Mouse (Mus musculus) thymus, postnatal 10 days (tissue): ENCODE measurements around the gene Prune1.

Experiments used
- DNase-seq, 2 experiments: peaks; one replicate each; pipeline ENCODE4 v3.0.0; 2021; ENCODE audit warnings: low spot score in 2 of 2

Prune1 gene

DNA sequence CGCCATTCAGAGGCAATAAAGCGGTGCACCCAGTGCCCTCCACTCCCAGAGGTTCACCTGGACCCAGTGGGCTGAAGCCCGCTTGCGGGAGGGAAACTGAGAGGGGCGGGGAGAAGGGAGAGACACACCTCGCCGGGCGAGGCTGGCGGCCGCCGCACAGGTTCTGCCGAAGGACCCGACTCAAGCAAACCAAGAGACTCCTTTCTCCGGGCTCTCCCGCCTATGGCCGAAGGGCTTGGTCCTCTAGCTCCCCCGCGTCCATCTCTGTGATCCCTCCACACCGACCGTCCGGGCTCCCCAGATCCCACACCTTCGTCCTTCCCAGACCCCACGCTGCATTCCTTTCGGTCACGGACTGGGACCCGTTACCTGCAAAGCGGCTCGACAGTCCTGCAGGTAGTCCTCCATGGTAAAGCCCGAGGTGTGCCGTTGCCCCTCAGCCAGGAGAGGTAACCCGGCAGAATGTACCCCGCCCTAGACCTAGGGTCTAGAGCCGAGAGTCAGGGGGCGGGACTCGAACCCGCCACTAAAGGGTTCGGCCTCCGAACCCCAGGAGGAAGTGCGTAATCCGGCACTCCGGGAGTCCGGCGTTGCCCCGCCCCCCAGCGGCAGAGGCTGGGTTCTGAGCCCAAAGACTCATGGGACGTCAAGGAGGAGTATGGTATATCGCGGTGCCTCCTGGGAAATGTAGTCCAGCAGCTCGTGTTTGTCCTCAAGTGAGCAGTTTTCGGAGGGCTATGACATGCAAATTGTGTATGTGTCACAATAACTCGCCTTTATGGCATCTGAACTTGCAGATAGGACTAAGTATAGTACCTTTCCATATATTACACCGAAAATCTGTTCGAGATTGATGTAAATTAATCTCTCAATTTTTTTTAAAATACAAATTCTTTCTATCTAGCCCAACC, at the start of gene Prune1, which contains the start of gene Mindy1:
Gene Prune1 (minus strand): TSS at position 861 of the 911 bp plus-strand sequence.
Gene Mindy1 (plus strand): TSS at position 130 of the 911 bp plus-strand sequence.
- peak; percentile 99 for DNase-seq

DNA sequence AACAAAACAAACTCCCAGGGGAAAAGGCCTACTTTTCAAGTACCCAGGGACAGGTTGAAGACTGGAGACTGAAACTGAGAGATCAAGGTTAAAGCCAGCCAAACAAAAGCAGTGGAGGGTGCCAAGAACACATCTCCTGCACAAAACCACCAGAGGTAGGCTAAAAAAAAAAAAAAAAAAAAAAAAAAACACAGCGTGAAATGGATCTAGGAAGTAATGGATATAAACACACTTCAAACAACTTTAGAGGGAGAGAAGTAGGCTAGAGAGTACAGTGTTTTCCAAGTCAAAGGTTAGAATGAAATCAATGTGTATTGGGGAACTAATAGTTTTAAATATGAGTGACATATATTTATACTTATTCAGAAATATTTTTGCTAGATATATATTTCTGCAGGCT, 49.7 kb upstream of the Prune1 start:
- no peak for DNase-seq

DNA sequence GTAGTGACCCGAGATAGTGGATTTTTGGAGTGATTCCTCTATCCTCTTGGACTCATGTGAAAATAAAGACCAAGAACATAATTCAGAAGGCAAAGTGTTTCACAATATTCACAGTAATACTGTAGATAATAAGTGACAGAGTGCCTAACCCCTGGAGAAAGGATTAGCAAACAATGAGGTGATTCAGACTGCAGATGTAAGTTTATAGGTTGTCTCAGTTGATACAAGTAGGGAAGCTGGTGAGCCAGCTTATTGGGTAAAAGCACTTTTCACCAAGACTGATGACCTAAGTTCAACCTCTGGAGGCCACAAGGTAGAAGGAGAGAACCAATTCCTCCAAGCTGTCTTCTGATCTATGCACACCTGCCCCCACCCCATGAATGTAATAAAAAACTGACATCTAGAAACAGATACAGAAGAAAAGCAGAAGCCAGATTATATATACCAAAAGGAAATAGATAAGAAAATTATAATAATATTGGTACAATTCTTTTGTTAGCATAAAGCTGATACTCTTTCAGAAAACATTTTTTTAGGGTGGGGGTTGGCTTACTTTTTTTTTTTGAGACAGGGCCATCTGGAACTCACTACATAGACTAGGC, 47.0 kb upstream of the Prune1 start:
- no peak for DNase-seq

DNA sequence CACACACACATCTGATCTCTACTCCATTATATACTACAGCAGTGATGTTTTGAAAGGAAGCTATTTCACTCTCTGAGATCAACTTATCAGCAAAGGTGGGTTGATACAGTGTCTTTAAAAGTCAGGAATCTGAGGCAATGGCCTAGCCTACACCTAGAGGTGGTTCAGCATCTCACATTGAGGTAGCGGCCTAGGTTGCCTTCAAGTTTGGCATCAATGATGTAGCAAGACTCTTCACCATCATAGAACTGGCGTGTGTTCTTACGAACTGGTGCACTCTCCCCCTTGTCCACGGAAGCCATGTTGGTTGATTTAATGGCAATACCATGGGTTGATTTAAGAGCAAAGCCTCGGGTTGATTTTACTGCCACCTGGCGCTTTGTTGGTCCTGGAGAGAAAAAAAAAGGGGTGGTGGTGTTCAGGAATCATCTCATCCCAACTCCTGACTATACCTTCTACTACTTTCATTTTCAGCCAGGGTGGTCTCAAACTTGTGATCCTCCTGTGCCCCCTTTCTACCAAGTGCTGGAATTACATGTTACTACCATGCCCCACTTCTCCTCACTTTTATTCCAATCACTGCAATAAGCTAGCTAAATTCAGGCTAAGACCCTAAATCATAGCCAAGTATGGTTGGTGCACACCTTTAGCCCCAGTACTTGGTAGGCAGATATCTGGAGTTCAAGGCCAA, 42.7 kb upstream of the Prune1 start:
- no peak for DNase-seq

DNA sequence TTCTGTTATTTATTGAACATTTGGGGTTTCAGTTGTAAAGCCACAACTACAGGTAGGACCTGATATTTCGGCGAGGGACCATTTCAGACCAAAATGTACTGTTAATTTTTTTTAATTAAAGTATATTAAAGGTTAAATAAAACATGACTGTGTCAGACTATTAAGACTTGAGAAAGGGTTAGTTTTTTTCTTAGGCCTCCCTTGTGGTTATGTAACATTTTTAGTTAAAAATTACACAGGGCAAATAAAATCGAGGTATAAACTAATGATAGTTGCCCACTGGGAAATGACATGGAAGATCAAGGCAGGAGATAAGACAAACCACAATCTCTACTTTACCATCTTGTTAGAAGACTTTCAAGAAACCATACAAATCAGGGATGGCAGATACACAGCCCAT, 41.6 kb upstream of the Prune1 start:
- DNase-seq = no peak

DNA sequence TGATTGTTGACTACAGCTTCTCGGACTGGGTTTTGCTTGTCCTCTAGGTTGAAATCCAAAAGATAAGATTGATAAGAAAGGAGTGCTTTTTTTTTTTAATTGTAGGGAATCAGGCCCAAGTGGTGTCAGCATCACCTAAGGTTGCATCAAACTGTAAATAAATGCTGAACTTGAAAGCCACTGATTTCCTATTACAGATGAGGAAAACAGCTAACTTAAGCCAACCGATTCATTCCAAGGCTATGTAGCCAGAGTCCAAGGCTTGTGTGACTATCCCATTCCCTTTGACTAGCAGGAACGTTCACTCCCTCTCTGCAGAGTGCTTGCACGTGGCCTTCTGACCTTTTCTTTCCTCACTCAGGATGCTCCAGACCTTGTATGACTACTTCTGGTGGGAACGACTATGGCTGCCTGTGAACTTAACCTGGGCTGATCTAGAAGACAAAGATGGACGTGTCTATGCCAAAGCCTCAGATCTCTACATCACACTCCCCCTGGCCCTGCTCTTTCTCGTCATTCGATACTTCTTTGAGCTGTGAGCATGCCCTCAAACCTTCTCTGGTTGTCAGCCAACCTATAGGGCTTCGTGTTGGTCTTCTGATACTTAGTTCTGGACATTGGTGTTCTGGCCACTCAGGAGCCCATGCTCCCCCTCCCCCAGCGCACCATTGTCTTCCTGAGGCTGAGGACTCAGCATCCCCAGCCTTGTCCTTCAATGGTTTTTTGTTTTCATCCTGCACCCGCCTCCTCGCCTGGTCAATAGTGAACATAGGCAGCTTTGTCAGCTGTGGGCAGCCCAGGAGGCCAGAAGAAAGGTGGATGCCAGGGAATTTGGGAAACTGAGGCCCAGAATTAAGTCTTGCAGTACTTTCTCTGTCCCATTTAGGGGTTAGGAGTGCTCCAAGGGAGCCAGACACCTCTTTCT, 38.1 kb upstream of the Prune1 start:
- DNase-seq = no peak

DNA sequence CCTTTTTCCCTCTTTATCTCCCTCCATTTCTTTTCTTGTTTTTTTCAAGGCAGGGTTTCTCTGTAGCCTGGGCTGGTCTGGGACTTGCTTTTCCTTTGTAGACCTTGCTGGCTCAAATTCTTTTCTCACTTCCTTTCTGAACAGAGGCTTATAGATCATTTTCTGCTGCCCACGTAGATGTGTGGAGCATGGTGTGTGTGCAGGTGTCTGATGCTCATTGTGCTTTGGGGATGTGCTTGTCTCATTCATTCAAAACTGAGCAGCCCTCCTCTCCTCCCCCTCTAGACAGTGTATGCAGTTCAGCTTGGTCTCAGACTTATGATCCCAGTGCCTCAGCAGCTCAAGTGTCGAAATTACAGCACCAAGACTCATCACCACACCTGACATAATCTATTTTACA, 37.2 kb upstream of the Prune1 start:
- DNase-seq = no peak

DNA sequence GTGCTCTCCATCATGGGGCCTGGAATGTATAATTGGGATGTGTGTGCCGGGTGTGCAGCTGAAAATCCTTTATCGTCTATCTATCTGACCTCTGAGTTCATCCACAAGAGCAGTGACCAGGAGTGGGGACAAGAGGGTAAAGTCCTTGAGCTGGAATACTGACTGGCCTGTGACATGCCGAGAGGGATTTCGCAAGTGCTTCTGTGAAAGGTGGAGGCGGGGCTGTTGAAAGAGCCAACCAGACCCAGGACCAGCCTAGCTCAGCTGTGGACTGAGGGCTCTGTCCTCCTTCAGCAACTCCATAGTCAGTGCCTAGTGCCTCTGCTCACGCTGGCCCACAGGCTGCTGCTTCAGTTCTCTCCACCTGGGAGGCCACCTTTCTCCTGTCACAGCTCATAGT, 36.7 kb upstream of the Prune1 start:
- no peak for DNase-seq

DNA sequence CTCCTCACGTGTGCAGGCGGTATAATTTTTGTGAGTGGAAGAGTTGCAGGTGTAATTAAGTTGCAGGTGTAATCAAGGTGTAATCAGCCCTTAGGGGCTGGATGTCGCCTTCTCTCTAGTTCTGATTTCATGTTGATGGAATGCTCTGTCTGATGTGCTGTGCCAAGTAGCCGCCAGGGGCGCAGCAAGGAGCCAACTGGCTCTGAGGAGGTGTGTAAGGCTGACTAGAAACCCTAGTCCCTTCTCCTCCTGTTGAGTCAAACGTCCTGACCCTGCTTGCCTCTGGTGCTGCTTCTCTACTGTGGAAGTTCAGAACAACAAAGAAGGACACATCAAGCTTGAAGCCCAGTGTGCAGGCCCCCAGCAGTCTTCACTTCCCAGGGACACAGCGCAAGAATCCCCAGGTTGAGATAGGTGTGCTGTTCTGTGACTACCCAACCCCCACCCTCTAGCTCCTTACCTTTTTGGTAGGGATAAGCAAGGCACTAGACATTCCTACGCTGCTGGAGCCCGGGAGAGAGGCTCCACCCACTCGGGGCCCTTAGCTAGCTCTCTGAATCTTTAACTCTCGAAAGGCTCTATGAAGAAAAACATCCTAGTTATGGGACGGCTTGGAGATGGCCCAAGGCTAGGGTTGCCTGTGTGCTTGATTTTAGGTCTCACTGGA, 35.7 kb upstream of the Prune1 start:
- peak; percentile 31 to 63 for DNase-seq

DNA sequence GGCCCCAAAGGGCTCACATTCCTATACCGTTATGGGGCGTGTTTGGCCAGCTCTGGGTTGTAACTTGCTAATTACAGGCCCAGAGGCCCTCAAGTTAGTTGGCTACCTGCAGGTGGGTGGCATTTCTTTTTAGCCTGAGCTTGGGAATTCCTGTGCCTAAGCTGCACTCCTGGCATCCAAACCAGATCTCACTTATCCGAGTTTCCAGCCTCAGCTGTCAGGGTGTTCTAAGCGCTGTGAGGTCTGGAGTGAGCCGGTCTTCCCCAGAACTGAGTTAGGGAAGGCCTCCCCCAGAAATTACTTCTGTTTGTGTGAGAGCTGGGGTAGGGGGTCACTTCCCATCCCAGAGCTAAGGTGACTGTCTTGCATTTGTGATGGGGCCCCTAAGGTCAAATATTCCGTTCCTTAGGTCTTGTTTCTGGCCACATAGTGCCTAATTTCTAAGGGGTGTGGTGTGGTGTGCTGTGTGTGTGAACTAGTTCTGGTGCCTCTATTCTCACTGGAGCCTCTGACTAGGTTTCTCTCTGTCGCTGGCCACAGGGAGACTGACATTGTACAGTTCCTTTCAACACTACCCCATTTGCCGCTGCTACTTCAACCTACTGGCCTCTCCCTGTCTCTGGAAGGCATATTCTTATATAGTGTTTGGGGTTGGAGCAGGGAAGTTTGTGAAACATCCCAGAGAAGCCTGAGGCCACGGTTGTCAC, 34.1 kb upstream of the Prune1 start:
- no peak for DNase-seq

DNA sequence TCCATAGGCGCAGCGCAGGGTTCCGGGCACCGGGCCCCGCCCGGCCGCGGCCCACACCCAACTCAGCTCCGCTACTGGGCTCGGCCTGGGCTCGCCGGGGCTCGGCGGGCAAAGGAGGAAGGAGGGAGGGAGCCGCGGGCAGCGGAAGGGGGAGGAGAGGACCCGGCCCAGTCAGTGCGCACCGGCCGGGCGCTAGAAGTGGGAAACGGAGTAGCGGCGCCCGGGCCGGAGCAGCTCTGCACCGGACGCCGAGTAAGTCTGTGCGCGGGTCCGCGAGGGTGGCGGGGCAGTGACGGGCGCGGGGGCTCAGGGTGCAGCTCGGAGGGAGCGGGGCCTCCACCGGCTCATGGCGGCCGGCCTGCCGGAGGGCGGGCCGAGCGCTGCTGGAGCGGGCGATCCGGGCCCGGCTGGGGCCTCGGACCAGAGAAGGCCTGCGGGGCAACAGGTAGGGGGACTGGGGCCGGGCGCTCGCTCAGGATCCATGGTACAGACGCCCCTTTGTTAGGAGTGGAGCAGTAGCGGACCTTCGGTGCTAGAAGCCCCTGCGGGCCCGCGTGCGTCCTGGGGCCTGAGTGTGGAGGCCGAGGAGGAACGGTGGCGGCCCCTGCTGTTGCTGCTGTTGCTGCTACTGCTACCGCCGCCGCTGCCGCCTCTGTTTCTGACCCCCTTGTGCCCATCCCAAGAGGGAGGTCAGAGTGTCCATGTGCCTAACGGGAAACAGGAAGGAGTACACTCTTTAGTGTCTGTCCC, 33.4 kb upstream of the Prune1 start:
- peak; percentile 86 to 88 for DNase-seq

DNA sequence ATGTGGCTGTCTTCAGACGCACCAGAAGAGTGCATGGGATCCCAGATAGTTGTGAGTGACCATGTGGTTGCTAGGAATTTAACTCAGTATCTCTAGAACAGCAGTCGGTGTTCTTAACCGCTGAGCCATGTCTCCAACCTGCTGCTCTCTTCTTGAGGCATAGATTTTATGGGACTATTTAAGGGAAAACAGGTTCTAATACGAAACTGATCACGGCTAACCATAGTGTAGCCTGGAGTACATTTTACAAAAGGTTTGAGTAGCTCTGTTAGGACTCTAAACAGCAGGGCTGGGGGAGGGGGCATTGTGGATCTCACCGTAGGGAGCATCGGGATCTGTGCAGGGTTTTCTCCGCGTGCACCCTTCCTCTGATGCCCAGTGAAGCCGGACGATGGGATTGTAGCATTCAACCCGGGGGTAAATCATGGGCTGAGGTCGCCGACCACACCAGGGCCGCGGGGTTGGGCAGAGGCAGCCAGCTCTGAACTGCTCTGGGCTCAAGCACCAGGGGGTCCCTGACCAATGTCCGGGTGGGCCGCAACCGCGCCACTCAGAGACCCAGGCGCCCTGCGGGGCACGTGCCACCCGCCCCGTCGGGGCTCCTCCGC, 32.7 kb upstream of the Prune1 start, which contains the start of gene Cers2:
Gene Cers2 (plus strand): TSS at position 306 of the 608 bp plus-strand sequence.
- DNase-seq = no peak

DNA sequence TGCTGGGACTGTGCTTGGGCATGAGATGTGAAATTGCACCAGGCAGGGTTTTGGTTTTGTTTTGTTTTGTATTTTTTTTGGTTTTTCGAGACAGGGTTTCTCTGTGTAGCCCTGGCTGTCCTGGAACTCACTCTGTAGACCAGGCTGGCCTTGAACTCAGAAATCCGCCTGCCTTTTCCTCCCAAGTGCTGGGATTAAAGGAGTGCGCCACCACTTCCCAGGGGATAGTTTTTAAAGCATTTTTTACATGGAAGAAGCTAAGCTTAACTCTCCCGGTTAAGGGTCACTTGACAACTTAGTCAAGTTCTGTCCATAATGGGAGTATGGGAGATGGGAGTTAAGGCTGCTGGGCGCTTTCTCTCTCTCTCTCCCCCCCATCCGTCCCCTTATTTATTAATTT, 32.2 kb upstream of the Prune1 start:
- DNase-seq = no peak

DNA sequence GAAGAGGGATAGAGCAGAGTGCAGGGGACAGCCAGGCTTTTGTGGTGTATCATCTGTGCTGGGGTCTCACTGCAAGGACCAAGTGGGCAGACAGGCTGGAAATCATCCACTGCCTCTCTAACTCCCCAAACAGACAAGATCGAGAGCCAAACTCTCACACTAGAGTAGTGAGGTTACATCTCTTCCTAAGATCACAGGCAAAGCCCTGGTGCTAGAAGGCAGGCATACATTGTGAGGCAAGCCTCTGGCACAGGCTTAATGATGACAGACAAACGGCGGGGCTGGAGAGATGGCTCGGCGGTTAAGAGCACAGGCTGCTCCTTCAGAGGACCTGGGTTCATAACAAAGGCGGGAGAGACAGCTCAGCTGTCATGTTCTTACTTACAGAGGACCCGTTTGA, 31.6 kb upstream of the Prune1 start:
- DNase-seq = no peak

DNA sequence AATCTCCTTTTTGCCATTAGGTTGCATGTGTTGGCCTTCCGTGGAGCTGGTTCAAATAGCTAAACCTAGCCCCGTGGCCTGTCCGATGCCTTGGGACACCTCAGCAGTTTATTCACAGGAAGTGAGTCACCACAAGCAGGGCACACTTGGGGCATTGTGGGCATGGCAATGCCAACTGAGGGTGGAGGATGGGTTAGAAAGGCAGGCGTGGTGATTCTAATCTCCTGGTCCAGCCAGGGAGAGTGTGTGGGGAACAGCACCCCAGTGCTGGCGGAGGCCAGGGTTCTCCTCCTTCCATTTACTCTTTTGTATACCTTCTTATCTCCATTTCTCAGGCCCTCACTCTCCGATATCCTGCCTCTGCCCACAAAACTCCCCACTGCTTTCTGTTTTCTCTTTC, 30.7 kb upstream of the Prune1 start:
- DNase-seq = no peak

DNA sequence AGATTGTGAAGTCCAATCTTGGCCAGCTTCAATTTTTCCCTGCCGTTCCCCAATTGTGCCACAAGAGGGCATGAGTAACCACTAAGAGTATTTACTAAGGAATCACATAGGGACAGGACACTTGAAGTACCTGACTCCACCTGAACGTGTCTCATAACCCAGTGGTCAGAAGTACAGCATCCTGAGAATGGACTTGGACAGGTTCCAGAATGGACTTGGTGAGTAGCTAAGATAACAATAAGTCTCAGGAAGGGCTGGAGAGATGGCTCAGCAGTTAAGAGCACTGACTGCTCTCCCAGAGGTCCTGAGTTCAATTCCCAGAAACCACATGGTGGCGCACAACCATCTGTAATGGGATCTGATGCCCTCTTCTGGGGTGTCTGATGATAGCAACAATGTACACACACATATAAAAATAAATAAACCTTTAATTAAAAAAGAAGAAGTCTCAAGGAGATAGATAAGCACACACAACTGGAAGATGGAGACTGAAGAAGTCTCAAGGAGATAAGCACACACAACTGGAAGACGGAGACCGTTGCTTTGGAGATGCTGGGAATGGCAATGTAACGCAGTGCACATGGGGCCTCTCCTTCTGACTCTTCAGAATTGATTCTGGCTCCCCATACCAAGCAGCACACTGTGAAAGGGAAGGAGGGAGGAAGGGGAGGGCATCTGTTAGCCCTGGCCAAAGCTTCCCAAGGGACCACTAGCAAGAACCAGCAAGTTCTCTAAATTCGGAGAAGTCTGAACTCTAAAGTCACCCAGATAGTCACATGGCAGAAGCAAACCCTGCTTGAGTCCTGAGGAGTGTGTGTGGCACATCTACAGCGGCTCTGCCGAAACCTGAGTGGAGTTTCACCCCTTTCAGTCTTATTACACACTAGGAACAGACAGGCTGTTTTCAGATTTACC, 29.3 kb upstream of the Prune1 start:
- DNase-seq = peak in 1 of 2 experiments; percentile 35

DNA sequence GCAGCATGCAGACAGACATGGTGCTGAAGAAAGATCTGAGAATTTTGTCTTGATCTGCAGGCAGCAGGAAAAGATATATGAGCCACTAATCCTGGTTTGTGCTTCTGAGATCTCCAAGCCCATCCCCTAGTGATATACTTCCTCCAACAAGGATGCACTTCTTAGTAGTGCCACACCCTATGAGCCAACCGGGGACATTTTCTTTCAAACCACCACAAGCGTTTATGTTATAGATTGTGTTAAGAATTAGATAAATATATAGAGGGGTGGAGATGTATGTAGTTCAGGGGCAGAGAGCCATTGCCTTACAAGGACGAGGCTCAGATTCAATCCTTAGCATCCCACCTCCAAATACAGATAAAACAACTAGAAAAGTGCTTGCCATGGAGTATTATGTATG, 28.6 kb upstream of the Prune1 start:
- no peak for DNase-seq

DNA sequence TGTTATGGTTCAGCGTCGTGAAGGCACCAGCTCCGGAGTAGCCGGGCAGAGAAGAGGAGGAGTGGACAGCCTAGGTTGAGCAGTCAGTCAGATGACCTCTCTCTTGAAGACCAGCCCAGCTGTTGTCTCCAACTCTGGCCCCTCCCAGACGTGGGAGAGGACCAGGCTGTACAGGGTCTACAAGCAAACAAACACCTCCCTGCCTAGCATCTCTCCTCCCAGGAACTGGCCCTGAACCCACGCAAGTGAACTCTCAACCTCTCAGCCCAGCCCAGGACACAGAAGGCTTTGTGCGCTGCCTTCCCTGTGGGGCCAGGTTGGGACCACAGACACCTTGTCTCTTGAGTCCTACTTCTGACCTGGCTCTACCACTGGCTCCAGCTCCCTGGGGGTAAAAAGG, 25.2 kb upstream of the Prune1 start, which contains the start of gene Anxa9:
Gene Anxa9 (minus strand): TSS at position 77 of the 400 bp plus-strand sequence.
- no peak for DNase-seq
